Mouse (Mus musculus) myocyte (in vitro differentiated cells): ENCODE results near the gene AU040320.

Source experiments
- E2F4 ChIP-seq: IDR thresholded peaks from one replicate; pipeline ENCODE4 v1.6.1; 2011; ENCODE audit warnings: mild to moderate bottlenecking, control low read depth, moderate library complexity; ENCODE audit not compliant: insufficient read depth
- MAX ChIP-seq: IDR thresholded peaks from one replicate; pipeline ENCODE4 v1.6.1; 2011; ENCODE audit warnings: low read depth, mild to moderate bottlenecking, control low read depth
- MYOD1 ChIP-seq, 3 experiments: IDR thresholded peaks; one replicate each; pipeline ENCODE4 v1.6.1; 2011; ENCODE audit warnings: control low read depth in 2 of 3, low read depth in 2 of 3, mild to moderate bottlenecking in 2 of 3, moderate library complexity in 1 of 3; ENCODE audit not compliant: insufficient read length in 2 of 3, control insufficient read depth in 1 of 3
- MYOG ChIP-seq, 3 experiments: IDR thresholded peaks; one replicate each; pipeline ENCODE4 v1.6.1; 2011; ENCODE audit warnings: control low read depth in 2 of 3, low read depth in 2 of 3, mild to moderate bottlenecking in 2 of 3; ENCODE audit not compliant: insufficient read length in 2 of 3, control insufficient read depth in 1 of 3, insufficient read depth in 1 of 3
- POLR2A ChIP-seq: IDR thresholded peaks from one replicate; pipeline ENCODE4 v1.6.1; 2011; ENCODE audit warnings: low read depth, mild to moderate bottlenecking, control low read depth, moderate library complexity; ENCODE audit not compliant: insufficient read length
- POLR2AphosphoS2 ChIP-seq: IDR thresholded peaks from one replicate; pipeline ENCODE4 v1.6.1; 2011; ENCODE audit warnings: low read depth, control low read depth; ENCODE audit not compliant: insufficient read length
- SRF ChIP-seq: IDR thresholded peaks from one replicate; pipeline ENCODE4 v1.6.1; 2011; ENCODE audit warnings: low read depth; ENCODE audit not compliant: control insufficient read depth, insufficient read length
- TCF12 ChIP-seq: IDR thresholded peaks from one replicate; pipeline ENCODE4 v1.6.1; 2011; ENCODE audit warnings: mild to moderate bottlenecking, control low read depth; ENCODE audit not compliant: poor library complexity, insufficient read depth, severe bottlenecking
- TCF3 ChIP-seq: IDR thresholded peaks from one replicate; pipeline ENCODE4 v1.6.1; 2011; ENCODE audit warnings: low read depth, control low read depth; ENCODE audit not compliant: insufficient read length
- USF1 ChIP-seq: IDR thresholded peaks from one replicate; pipeline ENCODE4 v1.6.1; 2011; ENCODE audit warnings: low read depth, mild to moderate bottlenecking, control low read depth, moderate library complexity

- TF ChIP-seq TCF12 (no peak), POLR2A (no peak), USF1 (no peak), MYOD1 (IDR thresholded peaks at IDR 0.05; ENCODE audit: control insufficient read depth in 1 of 3, insufficient read length in 2 of 3, low read depth in 2 of 3) (no peak), MYOG (IDR thresholded peaks at IDR 0.05; ENCODE audit: control insufficient read depth in 1 of 3, insufficient read depth in 1 of 3, insufficient read length in 2 of 3, low read depth in 2 of 3) (no peak), E2F4 (no peak), TCF3 (no peak), POLR2AphosphoS2 (no peak), SRF (no peak), MAX (no peak)
These were observed 13.2 kb upstream of the AU040320 start for GRCm38 (mm10) chr4:126739966-126740676.
